Mouse (Mus musculus): ENCODE data around the gene Swsap1.

The Swsap1 gene

GRCm38 (mm10) chr9:21935466-21936131 is 20.0 kb upstream of the Swsap1 start:
- DNase-seq (ENCODE audit: low spot score): no peak

GRCm38 (mm10) chr9:21936692-21937570 is 18.6 kb upstream of the Swsap1 start, which contains the start of gene Plppr2:
Gene Plppr2 (plus strand): TSS chr9:21937033.
- peak; percentile 96 for DNase-seq (ENCODE audit: low spot score)

GRCm38 (mm10) chr9:21937711-21938175 is 17.8 kb upstream of the Swsap1 start:
- DNase-seq (ENCODE audit: low spot score): no peak

GRCm38 (mm10) chr9:21938234-21938855 is 17.2 kb upstream of the Swsap1 start:
- DNase-seq (ENCODE audit: low spot score): no peak

GRCm38 (mm10) chr9:21943046-21943445 is 12.5 kb upstream of the Swsap1 start:
- no peak for DNase-seq (ENCODE audit: low spot score)

- no peak for DNase-seq (ENCODE audit: low spot score)
Observed at GRCm38 (mm10) chr9:21943638-21944037, 11.9 kb upstream of the Swsap1 start.

DNA sequence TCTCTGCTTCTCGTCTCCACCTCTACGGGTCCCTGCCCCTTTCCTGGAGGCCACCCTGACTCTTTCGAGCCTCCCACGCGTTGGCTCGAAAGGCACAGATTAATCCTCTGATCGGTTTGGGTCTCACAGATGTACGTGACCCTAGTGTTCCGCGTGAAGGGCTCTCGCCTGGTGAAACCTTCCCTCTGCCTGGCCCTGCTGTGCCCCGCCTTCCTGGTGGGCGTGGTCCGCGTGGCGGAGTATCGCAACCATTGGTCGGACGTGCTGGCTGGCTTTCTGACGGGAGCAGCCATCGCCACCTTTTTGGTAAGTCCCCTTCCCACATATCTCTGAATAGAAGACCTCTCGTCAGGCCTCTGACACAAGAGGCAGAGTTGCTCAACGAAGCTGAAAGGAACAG is 11.3 kb upstream of the Swsap1 start:
- no peak for DNase-seq (ENCODE audit: low spot score)

DNA sequence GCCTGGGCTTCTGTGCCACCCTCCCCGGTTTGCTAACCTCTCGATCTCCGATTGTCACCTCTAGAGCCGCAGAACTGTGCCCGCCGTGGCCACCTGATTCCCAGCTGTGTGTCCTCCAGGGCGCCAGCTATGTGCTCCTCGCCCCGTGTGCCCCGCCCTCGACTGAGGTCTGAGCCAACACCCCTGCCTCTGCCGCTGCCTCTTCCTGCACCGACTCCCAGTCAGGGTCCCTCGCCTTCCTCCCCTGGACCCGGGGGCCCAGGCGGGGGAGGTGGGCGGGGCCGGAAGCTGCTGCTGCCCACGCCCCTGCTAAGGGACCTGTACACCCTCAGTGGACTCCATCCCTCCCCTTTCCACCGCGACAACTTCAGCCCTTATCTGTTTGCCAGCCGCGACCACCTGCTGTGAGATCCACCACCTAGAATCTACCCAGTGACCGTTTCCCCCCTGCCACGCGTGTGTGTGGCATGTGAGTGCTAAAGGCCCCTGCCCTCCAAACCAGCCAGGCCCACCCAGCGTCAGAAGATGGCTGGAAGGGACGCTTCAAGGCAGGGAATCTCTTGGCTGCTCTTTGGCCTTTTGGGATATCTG is 7.9 kb upstream of the Swsap1 start:
- no peak for DNase-seq (ENCODE audit: low spot score)

- no peak for DNase-seq (ENCODE audit: low spot score)
Observed at GRCm38 (mm10) chr9:21948146-21948545, 7.4 kb upstream of the Swsap1 start.

DNA sequence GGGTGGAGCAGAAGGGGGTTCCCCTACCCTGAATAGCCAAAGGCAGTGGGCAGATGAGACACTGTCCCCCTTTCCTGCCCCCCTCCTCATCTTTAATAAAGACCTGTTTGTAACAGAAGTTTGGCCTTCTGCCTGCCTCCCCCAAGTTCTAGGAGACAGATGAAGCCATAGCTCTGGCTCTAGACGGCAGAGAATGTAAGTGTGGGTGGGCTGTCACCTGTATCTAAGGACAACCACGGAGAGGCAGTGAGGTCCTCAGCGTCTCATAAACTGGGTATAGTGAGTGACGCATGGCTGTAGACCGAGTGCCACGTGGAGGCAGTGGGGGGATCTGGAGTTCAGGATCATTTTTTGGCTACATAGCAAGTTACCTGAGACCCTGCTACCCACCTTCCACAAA is 6.8 kb upstream of the Swsap1 start:
- DNase-seq (ENCODE audit: low spot score): no peak

DNA sequence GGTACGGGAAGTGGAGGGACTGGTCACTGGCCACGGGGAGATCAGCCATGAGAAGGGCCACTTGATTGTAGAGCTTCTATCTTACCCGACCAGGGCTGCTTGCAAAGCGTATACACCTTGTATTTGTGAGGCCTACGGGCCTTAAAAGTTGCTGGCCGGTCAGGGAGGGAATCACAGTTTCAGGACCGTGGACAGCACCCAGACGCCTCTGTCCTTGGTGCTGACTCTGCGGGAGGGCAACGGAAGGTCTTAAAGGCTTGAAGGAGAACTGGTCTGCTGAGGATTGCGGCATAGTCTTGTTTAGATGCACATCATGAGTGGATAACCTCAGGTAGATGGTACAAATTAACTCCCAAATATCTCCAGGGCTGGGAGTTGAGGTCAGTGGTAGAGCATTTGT is 5.2 kb upstream of the Swsap1 start:
- peak; percentile 66 for DNase-seq (ENCODE audit: low spot score)

- no peak for DNase-seq (ENCODE audit: low spot score)
Observed at GRCm38 (mm10) chr9:21951977-21952376, 3.6 kb upstream of the Swsap1 start.

GRCm38 (mm10) chr9:21953600-21953999 is 2.0 kb upstream of the Swsap1 start:
- no peak for DNase-seq (ENCODE audit: low spot score)

DNA sequence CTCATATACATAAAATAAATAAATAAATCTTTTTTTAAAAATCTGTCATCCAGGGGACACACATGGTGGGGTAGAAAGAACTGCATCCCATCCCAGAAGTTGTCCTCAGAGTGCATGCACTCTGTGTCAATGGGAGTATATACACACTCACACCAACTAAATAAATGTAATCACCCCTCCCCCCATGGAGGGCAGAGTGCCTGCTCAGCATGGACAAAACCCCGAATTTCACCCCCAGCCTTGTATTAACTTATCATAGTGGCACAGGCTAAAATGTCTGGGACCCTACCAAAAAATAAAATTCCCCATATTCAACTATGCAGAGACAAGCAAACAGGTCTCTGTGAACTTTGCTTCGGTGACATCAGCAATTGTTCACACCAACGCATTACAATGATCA is 920 bp upstream of the Swsap1 start:
- DNase-seq (ENCODE audit: low spot score): no peak

DNA sequence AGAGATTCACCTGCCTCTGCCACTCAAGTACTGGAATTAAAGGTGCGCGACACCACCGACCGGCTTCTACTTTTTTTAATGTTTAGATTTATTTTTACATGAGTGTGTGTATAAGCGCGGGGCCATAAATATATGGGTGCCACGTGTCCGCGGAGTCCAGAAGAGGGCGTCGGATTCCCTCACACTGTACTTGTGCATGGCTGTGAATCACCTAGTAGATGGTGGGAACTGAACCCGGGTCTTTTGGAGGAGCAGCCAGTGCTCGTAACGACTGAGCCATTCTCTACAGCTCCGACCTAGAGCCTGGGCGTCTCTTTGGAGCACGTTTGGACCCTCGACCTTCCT is 358 bp upstream of the Swsap1 start:
- DNase-seq (ENCODE audit: low spot score): no peak

DNA sequence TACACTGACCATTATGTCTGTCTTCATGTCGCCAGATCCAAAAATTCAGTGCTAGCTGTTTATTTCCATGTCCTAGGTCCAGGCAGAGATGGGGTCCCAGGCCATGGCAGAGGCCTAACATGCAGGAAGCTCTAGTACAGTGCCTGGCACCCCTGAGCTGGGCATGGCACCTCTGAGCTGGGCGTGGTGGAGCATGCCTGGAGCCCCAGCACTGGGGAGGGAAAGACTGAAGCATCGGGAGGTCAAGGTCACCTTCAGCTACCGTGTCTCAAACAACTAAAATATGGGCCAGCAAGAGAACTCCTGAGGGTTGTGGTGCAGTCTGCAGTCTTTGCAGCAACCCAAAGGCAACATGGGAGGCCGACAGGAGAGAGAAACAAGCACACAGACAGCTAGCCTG is 2.8 kb downstream of the Swsap1 start:
- no peak for DNase-seq (ENCODE audit: low spot score)

GRCm38 (mm10) chr9:21959244-21959643 is 3.7 kb downstream of the Swsap1 start:
- no peak for DNase-seq (ENCODE audit: low spot score)

- DNase-seq (ENCODE audit: low spot score): no peak
Observed at GRCm38 (mm10) chr9:21960135-21960534, 4.6 kb downstream of the Swsap1 start.

DNA sequence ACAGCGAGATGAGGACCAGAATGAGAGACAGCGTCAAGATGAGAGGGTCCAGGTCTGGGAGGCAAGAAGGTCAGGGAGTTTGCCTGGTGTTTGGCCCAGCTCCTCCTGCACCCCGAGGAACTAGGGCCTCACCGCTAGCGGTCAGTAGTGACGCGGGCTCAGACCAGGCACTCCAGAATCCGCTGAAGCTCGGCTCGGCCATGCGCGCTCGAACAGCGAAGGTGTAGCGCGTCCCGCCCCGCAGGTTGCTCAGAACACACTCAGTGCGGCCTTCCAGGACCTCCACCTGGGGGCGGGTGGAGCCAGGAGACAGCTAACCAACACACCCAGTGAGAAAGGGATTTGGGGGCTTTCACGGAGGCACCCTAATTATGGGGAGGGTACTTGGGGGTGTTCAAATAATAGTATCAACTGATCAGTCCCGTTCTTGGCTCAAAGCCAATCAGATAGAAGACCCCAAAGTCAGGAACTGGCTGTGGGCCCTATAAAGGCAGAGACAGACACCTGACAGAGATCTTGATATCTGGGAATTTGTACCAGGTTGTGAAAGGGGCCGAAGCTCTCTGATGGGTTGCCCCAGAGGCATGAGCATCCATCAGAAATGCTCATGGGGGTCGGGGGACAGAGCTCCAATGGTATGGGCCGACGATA is 5.1 kb downstream of the Swsap1 start:
- peak; percentile 41 for DNase-seq (ENCODE audit: low spot score)

GRCm38 (mm10) chr9:21961366-21961980 is 5.9 kb downstream of the Swsap1 start:
- DNase-seq (ENCODE audit: low spot score): no peak

GRCm38 (mm10) chr9:21962010-21962409 is 6.5 kb downstream of the Swsap1 start:
- DNase-seq (ENCODE audit: low spot score): no peak
